Mouse (Mus musculus): ENCODE measurements around the gene Usp19.

DNA sequence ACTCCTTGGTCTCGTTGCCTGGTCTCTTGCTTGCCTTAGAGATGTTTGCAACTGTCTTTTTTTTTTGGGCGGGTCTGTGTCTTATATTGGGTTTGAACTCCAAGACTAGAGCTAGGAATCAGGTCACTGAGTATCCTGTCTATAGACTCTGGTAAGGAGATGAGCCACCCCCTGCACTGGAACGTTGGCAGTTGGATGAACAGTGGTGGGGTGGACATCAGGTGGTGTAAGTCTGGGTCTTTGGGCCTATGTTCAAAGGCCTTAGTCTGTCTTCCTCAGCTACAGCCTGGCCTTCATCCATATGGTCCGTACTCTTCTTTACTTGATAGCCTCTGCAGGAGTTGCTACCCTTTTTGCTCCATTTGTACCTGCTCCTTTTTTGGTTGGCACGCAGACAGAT, 28.7 kb upstream of the Usp19 start:
- TF ChIP-seq POLR2A (IDR thresholded peaks at IDR 0.05; ENCODE audit: borderline replicate concordance, extremely low read depth, insufficient read depth, insufficient read length, poor library complexity, severe bottlenecking) (no peak), CTCF (IDR thresholded peaks at IDR 0.05; ENCODE audit: borderline replicate concordance, extremely low read depth, insufficient read depth, insufficient read length) (no peak)
